Mouse (Mus musculus): ENCODE results near the gene Acsl3.
A peak's percentile ranks its signal among the peaks of the same experiment; 100 is the strongest.

The Acsl3 gene

DNA sequence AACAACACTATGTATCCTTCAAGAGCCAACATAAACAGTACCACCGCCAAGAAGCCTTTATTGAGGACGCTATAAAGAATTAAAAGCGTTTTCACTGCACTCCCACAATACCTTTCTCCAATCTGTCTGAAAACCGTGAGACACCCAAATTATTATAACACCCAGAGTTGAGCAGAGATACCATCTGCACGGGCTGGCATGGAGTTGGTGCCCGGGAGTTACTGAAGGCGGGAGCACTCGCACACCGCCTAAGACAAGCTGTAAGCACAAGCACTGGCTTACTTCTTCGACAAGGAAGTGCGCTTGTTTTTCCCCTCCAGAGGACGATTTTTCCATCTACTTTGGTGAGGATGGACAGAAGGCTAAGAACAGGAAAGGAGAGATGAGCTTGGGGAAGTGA lies 84.6 kb downstream of the Acsl3 start:
- DNase-seq (ENCODE audit: low spot score) = no peak

DNA sequence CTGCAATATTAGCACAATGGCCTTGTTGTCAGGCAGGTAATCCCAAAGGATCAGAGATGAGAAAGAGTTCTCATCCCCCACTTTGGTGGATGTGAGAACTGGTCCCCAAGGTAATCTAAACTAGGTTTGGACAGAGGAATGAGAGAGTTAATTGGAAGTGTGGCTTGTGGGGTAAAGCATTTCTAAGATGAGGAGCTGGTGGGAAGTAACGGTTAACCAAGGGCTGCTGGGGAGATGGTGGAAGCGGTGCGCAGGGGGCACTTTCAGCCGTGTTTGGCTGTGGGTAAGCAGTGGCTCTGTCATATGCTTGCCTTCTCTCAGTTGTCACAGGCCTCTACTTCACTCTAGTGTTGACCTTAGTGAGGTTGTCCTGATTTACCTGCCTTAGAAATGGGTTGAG lies 85.7 kb downstream of the Acsl3 start:
- no peak for DNase-seq (ENCODE audit: low spot score)

DNA sequence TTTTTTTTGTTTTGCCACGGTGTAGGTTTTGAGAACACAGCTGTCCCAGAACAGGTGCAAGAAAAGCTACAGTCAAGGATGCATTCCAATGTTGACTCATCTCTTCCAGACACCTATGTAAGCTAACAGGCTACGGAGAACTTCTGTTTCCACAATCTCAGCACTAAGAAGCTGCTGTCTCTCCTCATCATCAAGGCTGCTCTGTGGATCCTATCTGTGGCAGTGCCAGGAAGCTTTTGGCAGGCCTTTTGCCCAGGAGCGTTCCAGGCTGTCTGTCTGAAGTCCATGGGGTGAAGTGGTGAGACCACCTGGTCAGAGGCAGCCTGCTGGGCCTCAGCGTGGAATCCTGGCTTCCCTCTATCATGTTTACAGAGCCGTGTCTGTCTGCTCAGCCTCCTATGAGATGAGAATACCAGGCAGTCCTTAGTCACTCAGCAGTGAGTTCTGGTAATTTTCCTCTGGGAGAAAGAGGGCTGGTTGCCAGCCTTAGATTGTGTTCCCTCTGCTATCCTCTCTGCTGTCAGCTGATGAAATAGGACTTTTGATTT lies 87.7 kb downstream of the Acsl3 start:
- peak; percentile 37 for DNase-seq (ENCODE audit: low spot score)

Data from yolk sac, embryonic 10.5 days (tissue).